Mouse (Mus musculus) T-helper 2 cell (primary cell): ENCODE measurements around the gene Dnase1l3.

Source experiments
- in situ Hi-C: fragments of 300-600 bp; cut with MboI, MseI; formaldehyde crosslinking; loops from one replicate; pipeline ENCODE4 v1.15.1; 2025; ENCODE audit warnings: high pct_unique_total_duplicates

Dnase1l3 gene

GRCm38 (mm10) chr14:7978183-7978582 lies 16.2 kb downstream of the Dnase1l3 start:
- in situ Hi-C loops: no loop called here

- in situ Hi-C loops: no loop called here
Observed at GRCm38 (mm10) chr14:7977471-7977870, 16.9 kb downstream of the Dnase1l3 start.

DNA sequence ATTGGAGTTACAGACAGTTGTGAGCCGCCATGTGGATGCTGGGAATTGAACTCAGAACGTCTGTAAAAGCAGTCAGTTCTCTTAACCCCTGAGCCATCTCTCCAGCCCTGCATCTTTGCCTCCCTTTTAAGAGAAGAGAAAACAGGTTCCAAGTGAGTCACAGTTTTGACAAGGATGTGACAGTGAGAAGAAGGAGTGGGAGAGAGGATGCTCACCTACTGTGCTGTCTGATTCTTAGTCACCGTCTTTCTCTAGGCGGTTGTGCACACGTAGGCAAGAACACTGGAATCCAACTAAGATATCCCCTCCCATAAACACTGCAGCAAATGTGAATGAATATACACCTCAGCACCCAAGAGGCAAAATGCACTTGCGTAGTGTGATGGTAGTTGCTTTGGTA lies 19.2 kb downstream of the Dnase1l3 start:
- in situ Hi-C loops: no loop called here

- in situ Hi-C loops: no loop called here
Observed at GRCm38 (mm10) chr14:7974643-7975042, 19.7 kb downstream of the Dnase1l3 start.

GRCm38 (mm10) chr14:7971889-7972493 lies 22.4 kb downstream of the Dnase1l3 start:
- in situ Hi-C loops: no loop called here

DNA sequence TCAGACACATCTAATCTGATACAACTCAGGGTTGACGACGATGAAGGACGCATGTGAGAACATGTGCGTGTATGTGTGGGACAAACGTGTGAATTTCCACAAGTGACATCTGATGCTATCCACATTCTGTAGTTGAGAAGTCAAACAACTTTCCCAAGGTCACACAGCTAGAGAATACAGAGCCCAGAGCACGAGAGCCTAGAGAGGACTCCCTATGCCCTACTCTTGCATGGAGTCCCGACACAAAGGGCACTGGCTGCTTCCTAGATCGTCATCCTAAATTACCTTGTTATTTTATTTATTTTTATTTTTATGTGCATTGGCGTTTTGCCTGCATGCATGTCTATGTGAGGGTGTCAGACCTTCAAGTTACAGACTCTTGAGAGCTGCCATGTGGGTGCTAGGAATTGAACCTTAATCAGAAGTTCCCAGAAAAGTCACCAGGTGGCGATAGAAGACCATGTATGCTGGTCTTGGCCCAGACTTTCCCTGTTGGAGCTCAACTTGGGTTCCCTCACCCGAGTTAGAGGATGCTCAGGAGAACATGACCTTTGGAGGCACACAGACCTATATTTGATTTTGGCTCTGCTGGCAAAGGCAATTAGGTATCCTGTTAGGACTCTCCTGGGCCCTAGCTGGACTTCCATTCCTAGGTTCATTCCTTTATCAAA lies 30.0 kb downstream of the Dnase1l3 start:
- in situ Hi-C loops: loop anchor here (5.0 to 10.0 kb wide), 3 partner anchors 33 to 150 kb away; partner anchors contain the start of gene Flnb

- in situ Hi-C loops: loop anchor here (5.0 to 10.0 kb wide), 3 partner anchors 34 to 148 kb away; partner anchors contain the start of gene Flnb
Observed at GRCm38 (mm10) chr14:7963160-7963559, 31.2 kb downstream of the Dnase1l3 start.

GRCm38 (mm10) chr14:7962626-7963025 lies 31.7 kb downstream of the Dnase1l3 start:
- in situ Hi-C loops: loop anchor here (5.0 to 10.0 kb wide), 3 partner anchors 35 to 148 kb away; partner anchors contain the start of gene Flnb

- in situ Hi-C loops: loop anchor here (5.0 to 10.0 kb wide), 3 partner anchors 36 to 147 kb away; partner anchors contain the start of gene Flnb
Observed at GRCm38 (mm10) chr14:7961714-7962113, 32.7 kb downstream of the Dnase1l3 start.

GRCm38 (mm10) chr14:7960616-7961015 lies 33.8 kb downstream of the Dnase1l3 start:
- in situ Hi-C loops: loop anchor here (5.0 to 10.0 kb wide), 3 partner anchors 37 to 146 kb away; partner anchors contain the start of gene Flnb

- in situ Hi-C loops: no loop called here
Observed at GRCm38 (mm10) chr14:7957049-7957448, 37.3 kb downstream of the Dnase1l3 start, which contains the start of gene Gm45521. Gene Gm45521, plus strand, starts transcription at chr14:7957288.

GRCm38 (mm10) chr14:7956427-7956826 lies 37.9 kb downstream of the Dnase1l3 start:
- in situ Hi-C loops: no loop called here

DNA sequence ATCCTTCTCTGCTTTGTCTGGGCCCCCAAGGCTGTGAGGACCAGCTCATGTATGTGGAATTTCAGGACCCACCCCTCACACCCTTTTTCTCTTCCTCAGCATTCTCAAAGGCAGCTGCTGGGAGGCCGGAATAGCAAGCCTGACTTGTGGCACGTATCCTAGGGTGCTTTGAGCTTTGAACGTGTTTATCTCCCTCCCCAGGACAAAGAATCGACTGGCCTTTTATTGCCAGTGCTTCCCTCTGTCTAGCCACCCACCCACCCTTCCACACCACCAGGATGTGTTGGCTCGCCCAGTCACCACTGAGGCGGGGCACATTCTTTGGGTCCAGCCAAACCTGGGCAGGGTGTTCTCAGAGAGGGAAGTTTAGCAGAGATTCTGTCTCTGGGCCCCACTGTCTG lies 40.3 kb downstream of the Dnase1l3 start:
- in situ Hi-C loops: no loop called here

GRCm38 (mm10) chr14:7952610-7953254 lies 41.6 kb downstream of the Dnase1l3 start:
- in situ Hi-C loops: no loop called here

- in situ Hi-C loops: no loop called here
Observed at GRCm38 (mm10) chr14:7951234-7951633, 43.1 kb downstream of the Dnase1l3 start.

DNA sequence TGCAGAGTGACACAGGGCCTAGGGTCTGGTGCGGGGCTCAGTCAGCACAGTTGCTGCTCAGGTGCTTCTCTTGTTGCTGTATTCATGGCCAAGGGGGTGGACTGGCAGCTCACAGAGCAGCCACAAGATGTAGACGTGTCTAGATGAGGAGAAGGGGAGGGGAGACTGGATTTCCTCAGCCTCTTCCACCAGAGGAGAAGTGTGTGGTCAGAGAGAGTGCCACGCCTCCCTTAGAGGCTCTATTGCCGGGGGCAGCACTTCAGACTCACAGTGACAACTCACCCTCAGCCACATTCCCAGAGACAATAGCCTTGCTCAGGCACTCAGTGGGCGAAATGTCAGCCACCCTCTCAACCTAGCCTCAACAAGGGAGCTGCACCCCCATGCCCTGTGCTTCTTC lies 49.1 kb downstream of the Dnase1l3 start:
- in situ Hi-C loops: no loop called here

- in situ Hi-C loops: loop anchor here (5.0 kb wide), 1 partner anchor 122 kb away; no protein-coding TSS in a partner anchor
Observed at GRCm38 (mm10) chr14:7944349-7945039, 49.9 kb downstream of the Dnase1l3 start.

GRCm38 (mm10) chr14:7943801-7944135 lies 50.6 kb downstream of the Dnase1l3 start:
- in situ Hi-C loops: loop anchor here (5.0 kb wide), 1 partner anchor 121 kb away; no protein-coding TSS in a partner anchor

DNA sequence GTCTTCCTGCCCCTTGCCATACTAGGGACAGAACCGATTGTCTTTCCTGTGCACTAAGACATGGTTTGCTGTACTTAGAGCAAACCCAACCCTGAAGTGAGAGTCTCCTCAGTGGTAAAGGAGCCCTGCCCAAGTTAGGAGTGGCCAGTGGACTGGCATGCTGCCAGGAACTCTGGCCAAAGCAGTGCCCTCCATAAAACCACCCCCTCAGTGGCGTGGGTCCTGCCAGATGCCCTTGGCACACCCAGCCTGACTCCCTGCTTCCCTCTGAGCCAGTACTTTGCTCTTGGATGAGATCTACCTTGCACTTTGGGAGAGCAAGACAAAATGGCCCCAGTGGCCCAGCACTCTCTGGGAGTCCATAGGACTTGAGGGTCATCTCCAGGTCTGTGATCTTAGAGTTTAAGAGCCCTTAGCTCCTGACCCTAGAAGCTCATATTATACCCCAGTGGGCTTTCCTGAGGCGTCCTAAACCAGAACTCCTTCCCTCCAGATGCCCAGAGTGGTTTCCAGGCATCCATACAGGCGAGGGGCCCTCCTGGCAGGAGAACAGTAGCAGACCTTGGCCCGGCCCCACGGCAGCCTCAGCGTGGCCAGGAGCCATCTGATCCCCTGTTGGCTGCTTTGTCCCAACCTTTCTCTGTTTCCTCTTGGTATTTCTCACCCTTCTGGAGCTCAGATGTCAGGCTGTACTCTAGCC lies 51.1 kb downstream of the Dnase1l3 start:
- in situ Hi-C loops: loop anchor here (5.0 kb wide), 1 partner anchor 121 kb away; no protein-coding TSS in a partner anchor

- in situ Hi-C loops: loop anchor here (5.0 kb wide), 1 partner anchor 119 kb away; no protein-coding TSS in a partner anchor
Observed at GRCm38 (mm10) chr14:7941413-7941812, 53.0 kb downstream of the Dnase1l3 start.
